Mouse (Mus musculus): ENCODE data around the gene Hps6. TPM values are rescaled to one million over a fixed set of nuclear protein-coding genes. Genes with fewer than 3 reads are reported as not detected.
"Not testable (repeated sequence)": the region's sequence is repeated elsewhere in the genome, so short reads cannot be mapped to it uniquely, and the experiment has no call there.

Hps6 gene
- total RNA-seq (2021), result 1 to 10 TPM; 3.8 to 4.6 TPM
- long read RNA-seq, experiment 1, transcript Hps6-201 (1 exons, 2,666 nt), result major isoform, 7 of 7 reads
- long read RNA-seq, experiment 1, partial matches to known transcripts, result 0 of 7 reads
- long read RNA-seq, experiment 1, other reads (novel, unspliced or antisense), result 0 of 7 reads
- long read RNA-seq, experiment 2, transcript Hps6-201 (1 exons, 2,666 nt), result major isoform, 5 of 5 reads
- long read RNA-seq, experiment 2, partial matches to known transcripts, result 0 of 5 reads
- long read RNA-seq, experiment 2, other reads (novel, unspliced or antisense), result 0 of 5 reads

DNA sequence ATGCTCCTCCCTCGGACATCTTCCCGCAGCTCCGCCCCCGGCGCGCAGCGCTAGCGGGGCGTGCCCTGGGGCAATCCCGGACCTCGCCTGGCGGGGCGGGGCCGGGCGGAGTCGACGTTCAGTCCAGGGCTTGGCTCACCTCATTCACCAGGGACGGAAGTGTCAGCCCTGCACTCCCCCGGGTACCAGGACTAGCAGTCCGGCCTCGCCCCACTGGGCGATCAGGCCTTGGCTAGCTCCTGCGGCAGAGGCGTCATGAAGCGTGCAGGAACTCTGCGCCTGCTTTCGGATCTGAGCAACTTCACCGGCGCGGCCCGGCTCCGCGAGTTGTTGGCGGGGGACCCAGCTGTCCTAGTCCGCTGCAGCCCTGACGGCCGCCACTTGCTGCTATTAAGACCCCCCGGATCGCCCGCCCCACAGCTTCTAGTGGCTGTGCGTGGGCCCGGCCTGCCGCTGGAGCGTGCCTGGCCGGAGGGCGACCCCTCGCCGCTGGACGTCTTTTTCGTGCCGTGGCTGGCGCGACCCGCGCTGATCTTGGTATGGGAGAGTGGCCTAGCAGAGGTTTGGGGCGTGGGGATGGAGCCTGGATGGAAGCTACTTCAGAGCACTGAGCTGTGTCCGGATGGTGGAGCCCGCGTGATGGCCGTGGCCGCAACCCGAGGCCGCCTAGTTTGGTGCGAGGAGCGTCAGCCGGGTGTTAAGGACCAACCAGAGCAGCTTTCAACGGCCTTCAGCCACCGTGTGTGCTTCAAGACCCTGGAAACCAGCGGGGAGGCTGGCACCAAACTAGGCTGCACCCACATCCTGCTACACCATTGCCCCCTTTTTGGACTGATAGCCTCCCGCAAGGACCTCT, at the start of gene Hps6:
TSS of gene Hps6 (plus strand) at position 138 of the 856 bp plus-strand sequence.
- intact Hi-C loops (cut with DNase I), result no loop called here
- DNase-seq (ENCODE audit: low spot score in 2 of 2), result peak; percentile 29 to 49

DNA sequence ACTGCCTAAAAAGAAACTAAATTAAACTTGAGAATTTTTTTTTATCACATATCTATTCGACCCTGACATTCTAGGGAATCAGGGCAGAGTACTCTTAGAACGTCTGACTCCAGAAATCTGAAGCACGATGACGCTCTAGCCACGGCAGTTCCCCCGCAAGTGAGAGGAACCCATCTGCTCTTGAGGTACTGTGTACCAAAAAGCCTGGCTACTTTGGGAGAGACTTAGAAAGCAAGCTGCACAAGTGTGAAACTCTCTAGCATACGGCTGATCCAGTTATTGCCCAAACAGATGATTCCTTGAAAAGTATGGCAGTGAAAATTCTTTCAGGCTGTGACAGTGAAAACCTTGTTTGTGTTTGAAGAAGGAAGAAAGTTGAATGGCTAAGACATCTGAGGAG, 46.6 kb upstream of the Hps6 start:
- DNase-seq (ENCODE audit: low spot score in 2 of 2), result peak; percentile 56 to 80
- intact Hi-C loops (cut with DNase I), result loop anchor here (5.0 kb wide), 1 partner anchor 39 kb away; no protein-coding TSS in a partner anchor

DNA sequence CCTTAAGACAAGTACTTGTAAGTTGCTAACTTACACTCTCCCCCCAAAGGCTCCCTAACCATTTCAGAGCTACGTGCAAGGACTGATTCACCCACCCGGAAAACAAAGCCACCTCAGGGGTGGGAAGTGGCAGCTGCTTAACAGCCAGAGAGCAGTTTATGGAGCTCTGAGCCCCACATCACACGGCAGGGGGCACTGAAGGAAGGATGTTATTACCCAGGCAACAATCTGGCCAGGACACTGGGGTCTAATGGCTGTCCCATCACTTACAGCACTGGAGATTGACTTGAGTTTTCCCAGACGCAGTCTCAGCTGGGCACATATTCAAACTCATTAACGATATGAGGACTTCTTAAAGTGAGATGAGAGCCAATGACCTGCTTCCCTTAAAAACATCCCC, 42.5 kb upstream of the Hps6 start:
- no peak for DNase-seq (ENCODE audit: low spot score in 2 of 2)
- intact Hi-C loops (cut with DNase I), result loop anchor here (5.0 kb wide), 1 partner anchor 52 kb away; no protein-coding TSS in a partner anchor

DNA sequence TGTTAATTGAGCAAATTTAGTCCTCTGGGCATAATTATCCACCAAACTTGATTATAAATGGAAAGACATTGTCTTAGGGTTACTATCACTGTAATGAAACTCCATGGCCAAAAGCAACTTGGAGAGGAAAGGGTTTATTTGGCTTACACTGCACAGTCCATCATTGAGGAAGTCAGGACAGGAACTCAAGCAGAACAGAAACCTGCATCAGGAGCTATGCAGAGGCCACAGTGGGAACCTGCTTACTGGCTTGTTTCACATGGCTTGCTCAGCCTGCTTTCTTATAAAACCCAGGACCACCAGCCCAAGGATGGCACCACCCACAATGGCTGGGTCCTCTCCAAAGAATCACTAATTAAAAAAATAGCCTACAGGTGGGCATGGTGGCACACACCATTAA, 18.9 kb upstream of the Hps6 start:
- intact Hi-C loops (cut with DNase I), result no loop called here
- no peak for DNase-seq (ENCODE audit: low spot score in 2 of 2)

DNA sequence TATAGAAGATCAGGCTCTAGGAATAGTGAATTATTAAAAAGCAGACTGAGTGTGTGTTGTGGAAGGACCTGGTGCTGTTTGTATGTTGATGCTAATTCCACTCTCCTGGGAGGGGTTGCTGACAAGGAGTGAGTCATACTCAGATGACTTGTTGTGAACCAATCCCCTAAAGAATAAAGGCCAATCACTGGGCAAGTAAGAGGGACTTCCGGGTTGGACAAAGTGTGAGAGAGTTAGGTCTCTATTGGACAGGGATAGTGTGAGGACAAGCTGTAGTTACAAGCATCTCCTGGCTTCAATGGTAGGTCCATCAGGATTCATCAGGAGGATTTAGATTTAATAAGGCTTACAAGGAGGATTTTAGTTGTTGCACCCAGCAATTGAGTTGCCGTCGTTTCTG, 15.1 kb upstream of the Hps6 start:
- intact Hi-C loops (cut with DNase I), result no loop called here
- DNase-seq (ENCODE audit: low spot score in 2 of 2), result no peak

DNA sequence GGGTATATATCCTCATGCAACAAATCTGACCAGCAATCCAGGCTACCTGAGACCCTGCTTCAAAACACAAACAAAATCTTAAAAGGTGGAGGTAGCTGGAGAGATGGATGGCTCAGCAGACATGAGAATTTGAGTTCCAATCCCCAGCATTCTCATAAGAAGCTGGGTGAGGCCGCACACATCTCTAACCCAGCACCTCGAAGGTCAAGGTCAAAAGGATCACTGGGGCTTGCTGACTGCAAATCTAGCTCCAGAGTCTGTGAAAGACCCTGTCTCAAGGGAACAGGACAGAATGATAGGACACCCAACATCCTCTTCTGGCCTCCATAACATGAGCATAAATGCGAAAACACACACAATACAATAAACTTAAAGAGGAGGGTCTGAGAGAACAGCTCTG, 12.1 kb upstream of the Hps6 start:
- intact Hi-C loops (cut with DNase I), result no loop called here

DNA sequence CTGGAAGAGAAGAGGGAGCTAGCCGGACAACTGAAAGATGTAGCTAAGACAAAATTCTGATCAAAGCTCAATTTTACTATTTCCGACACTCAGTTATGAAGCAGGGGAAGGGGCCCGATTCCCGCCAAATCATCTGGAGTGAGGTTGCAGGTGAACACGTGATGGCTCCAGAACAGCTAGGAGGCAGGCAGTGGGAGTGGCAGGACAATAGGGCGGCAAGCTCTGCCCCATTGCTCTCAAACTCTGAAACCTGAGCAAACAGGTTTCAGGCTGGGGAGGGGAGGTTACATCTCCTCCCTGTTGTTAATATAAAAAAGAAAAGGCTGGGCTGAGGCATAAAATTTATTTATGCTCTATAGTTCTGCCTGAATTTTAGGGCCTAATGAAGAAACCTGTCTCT, 9.9 kb upstream of the Hps6 start:
- intact Hi-C loops (cut with DNase I); DNase-seq (ENCODE audit: low spot score in 2 of 2): not testable (repeated sequence)

More for the DNA sequence above, 12.1 kb upstream of the Hps6 start:
- no peak for DNase-seq (ENCODE audit: low spot score in 2 of 2)

DNA sequence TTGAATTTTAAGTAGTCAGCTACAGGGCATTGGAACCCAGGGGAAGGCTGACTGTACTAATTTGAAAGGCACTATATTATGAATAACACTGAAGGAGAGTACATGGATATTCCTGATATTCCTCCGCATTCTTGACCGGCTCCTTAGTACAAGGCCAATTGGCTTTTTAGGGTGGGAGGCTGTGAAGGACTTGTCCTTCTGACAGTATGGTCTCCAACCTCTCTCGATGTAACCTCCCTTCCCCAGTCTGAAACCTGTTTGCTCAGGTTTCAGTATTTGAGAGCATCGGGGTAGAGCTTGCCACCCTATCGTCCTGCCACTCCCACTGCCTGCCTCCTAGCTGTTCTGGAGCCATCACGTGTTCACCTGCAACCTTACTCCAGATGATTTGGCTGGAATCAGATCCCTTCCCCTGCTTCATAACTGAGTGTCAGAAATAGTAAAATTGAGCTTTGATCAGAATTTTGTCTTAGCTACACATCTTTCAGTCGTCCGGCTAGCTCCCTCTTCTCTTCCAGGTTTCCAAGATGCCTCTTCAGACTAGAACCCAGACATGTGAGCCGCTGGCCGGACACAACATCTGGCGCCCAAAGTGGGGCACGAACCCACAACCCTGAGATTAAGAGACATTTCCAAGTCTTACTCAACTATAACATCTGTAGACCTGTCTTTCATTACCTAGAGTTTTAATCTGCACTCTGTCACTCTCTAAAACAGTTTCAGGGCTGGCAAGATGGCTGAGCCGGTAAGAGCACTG, 9.1 kb upstream of the Hps6 start:
- intact Hi-C loops (cut with DNase I), result no loop called here
- DNase-seq (ENCODE audit: low spot score in 2 of 2), result no peak

DNA sequence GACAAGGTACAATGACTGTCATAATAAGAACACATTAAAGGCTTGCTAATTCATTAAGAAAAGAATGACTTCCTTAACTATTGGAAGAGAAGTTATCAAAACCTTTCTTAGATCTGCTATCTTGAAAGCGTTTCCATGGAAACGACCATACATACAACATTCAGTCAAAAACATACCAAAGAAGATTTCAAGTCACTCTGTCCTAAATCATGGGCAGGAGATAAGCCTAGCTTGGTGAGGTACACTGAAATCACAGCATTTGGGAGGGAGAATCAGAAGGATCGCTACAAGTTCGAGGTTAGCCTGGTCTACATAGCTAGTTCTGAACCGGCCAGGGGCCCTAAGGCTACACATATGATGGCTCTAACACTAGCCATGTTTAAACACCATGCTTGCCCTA, 5.9 kb upstream of the Hps6 start:
- intact Hi-C loops (cut with DNase I), result no loop called here

DNA sequence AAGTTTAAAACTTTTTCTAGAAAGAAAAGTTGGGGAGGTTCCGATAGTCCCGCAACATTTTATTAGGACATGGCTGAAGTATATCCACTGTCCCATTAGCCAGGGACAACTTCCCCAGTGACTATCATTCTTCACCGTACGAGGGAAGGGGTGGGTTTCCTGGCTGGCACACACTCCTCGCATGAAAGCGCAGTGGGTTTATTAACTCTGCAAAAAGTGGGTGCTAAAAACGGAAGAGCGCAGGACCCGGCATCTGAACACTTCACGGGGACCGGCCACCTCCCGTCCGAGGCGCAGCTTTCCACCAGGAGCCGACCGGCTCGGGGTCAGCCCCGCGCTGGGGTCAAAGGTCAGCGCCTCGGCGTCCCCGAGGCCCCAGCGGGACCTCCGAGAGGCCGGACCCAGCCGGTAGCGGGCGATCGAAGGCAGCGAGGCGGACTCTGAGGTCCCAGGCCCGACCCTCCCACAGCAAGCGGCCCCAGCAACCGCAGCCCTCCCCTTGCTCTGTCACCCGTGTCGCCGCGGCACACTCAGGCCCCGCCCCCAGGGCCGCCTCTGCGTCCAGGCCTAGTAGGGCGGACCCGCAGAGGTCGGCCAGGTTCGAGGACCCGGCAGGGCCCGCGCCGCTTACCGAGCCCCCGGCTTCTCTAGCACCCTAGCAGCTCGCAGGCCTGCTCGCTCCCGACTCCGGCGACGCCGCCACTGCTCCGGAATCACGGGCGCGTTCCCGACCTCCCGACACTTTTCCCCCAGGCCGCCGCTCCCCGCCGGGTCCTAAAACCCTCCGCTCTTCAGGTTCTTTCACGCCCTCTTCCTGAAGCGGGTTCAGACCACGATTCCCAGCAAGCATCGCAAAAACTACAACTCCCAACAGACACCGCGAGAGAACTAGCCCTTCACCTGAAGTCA, 5.3 kb upstream of the Hps6 start, which contains the start of gene Armh3:
TSS of gene Armh3 (minus strand) at position 704 of the 909 bp plus-strand sequence.
- intact Hi-C loops (cut with DNase I), result no loop called here
- DNase-seq (ENCODE audit: low spot score in 2 of 2), result peak; percentile 91 to 93

More for the DNA sequence above, 5.9 kb upstream of the Hps6 start:
- no peak for DNase-seq (ENCODE audit: low spot score in 2 of 2)

DNA sequence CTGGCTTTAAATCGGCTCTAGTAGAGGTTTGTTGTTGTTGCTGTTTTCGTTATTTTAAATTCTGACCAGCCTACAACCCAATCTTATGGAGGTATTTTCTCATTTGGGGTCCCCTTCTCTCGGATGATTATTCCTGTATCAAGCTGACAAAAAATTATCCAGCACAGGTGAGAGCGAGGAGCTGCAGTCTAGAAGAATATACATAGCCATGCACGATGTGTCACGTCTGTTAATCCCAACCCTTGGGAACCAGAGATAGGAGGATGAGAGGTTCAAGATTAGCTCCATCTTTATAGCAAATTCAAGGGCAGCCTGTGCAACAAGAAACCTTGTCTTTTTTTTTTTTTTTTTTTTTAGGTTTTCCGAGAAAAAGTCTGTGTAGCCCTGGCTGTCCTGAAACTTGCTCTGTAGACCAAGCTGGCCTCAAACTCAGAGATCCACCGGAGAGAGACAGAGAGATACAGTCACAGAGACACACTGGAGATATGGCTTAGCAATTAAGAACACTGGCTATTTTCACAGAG, 4.6 kb upstream of the Hps6 start:
- DNase-seq (ENCODE audit: low spot score in 2 of 2), result no peak
- intact Hi-C loops (cut with DNase I), result no loop called here

DNA sequence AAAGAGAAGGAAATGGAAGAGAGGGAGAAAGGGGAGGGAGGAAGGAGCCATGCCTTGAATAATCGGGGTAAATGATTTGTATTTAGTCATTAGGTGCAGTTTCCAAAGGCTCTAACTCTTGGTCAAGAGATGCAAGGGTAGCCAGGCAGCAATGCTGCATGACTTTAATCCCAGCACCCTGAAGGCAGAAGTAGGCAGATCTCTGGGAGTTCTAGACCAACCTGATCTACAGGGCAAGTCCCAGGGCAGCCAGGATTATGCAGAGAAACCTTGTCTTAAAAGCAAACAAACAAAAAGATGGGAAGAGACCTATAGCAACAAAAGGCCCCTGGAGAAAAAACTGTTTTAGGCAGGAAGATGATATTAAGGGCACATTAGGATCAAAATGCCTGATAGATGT, 3.9 kb upstream of the Hps6 start:
- intact Hi-C loops (cut with DNase I), result no loop called here
- no peak for DNase-seq (ENCODE audit: low spot score in 2 of 2)

DNA sequence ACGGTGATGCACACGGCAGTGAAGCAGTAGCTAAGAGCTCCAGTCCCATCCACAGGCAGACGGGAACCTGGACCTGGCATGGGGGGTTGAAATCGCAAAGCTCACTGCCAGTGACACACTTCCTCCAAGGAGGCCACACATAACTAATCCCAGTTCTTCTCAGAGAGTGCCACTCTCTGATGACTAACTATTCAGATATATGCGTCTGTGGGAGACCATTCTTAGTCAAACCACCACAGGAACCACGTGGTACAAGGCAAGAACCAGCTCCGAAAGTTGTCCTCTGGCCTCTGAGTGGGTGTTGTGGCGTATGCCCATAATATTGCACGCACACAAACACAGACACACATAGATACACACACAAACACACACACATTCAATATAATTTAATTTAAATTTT, 1.0 kb upstream of the Hps6 start:
- DNase-seq (ENCODE audit: low spot score in 2 of 2), result no peak
- intact Hi-C loops (cut with DNase I), result no loop called here

DNA sequence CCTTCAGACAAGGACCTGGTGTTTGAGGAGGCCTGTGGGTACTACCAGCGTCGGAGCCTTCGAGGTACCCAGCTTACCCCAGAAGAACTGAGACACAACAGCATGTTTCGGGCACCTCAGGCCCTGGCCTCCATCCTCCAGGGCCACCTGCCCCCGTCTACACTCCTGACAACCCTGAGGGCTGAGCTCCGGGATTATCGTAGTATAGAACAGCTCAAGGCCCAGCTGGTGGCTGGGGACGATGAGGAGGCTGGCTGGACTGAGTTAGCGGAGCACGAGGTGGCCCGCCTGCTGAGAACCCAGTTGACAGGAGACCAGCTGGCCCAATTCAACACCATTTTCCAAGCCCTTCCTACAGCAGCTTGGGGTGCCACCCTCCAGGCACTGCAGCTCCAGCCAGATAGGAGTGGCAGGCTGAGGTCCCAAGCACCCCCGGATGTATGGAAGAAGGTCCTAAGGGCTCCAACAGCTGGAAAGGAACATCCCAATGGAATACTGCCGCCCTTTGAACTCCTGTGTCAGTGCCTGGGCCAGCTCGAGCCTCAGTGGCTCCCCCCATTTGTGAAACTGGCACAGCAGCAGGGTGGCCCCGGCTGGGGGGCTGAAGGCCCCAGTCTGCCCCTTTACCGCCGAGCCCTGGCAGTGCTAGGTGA, 1.6 kb downstream of the Hps6 start:
- no peak for DNase-seq (ENCODE audit: low spot score in 2 of 2)
- intact Hi-C loops (cut with DNase I), result no loop called here

DNA sequence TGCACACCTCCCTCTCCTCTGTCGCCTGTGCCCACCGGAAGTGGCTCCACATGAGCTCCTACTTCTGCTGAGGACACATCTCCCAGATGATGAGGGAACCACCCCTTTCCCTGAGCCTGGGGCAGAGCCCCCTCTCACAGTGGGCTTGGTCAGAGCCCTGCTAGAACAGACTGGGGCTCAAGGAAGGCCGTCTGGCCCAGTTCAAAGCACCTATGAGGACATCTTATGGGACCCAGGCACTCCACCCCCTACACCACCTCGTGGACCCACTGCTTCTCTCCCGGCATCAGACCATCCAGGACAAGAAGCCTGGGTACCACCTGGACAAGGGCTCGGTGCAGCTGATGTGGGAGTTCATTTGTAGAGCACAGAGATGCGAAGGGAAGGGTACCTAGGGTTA, 2.4 kb downstream of the Hps6 start:
- intact Hi-C loops (cut with DNase I), result no loop called here
- DNase-seq (ENCODE audit: low spot score in 2 of 2), result no peak

DNA sequence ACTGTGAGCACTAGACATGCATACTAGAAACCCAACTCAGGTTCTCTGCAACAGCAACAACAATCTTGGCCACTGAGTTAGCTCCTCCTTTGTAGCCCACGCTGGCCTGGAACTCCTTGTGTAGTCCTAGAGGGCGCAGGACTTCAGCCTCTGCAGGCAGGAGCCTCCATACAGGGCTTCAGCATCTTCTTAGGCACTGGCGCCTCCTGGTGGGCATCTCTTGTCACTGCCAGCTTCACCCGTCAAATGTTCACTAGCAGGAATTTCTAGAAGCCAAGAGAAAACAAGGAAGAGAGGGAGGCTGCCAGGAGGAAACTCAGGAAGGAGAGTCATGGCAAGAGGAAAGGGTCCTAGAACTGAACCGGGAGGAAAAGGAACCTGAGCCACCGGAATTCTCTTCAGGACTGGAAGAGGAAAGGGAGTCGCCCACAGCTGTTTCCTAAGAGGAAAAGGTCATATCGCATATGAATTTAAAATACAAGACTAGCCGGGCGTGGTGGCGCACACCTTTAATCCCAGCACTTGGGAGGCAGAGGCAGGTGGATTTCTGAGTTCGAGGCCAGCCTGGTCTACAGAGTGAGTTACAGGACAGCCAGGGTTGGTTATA, 11.4 kb downstream of the Hps6 start:
- peak; percentile 88 to 91 for DNase-seq (ENCODE audit: low spot score in 2 of 2)
- intact Hi-C loops (cut with DNase I), result loop anchor here (5.0 to 10.0 kb wide), 3 partner anchors 52 to 440 kb away; no protein-coding TSS in a partner anchor

DNA sequence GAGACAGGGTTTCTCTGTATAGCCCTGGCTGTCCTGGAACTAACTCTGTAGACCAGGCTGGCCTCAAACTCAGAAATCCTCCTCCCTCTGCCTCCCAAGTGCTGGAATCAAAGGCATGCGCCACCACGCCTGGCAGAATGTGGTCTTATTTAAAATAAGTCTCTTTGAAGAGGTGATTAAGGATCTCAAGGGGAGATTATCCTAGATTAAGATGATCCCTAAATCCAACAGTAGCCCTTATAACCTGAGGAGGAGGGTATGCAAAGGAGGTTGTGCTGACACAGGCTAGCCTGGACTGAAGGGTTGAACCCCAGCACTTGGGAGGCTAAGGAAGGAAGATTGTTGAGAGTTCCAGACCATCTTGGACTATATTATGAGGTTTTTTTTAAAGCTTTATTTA, 12.7 kb downstream of the Hps6 start:
- DNase-seq (ENCODE audit: low spot score in 2 of 2), result no peak
- intact Hi-C loops (cut with DNase I), result loop anchor here (10.0 kb wide), 1 partner anchor 441 kb away; no protein-coding TSS in a partner anchor

DNA sequence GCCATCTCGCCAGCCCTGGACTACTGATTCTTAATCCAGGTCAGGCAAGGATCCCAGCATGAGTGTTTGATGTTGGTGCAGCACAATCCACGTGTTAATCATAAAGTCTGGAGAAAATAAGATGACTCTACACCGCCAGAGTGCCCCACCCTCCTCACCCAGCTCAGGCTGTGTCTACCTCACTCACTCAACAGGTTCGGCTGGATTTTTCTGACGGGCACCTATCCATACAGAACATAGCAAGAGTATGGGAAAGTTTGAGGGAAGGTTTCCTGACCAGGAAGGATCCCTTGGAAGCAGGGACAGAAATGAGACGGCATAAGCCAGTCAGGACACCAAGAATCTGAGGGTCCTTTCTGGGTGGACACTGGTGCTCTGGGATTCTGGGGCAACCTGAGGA, 21.7 kb downstream of the Hps6 start:
- intact Hi-C loops (cut with DNase I), result no loop called here
- no peak for DNase-seq (ENCODE audit: low spot score in 2 of 2)
